ENCODE assay signal across 8 mouse cellular contexts in the genomic region with DNA sequence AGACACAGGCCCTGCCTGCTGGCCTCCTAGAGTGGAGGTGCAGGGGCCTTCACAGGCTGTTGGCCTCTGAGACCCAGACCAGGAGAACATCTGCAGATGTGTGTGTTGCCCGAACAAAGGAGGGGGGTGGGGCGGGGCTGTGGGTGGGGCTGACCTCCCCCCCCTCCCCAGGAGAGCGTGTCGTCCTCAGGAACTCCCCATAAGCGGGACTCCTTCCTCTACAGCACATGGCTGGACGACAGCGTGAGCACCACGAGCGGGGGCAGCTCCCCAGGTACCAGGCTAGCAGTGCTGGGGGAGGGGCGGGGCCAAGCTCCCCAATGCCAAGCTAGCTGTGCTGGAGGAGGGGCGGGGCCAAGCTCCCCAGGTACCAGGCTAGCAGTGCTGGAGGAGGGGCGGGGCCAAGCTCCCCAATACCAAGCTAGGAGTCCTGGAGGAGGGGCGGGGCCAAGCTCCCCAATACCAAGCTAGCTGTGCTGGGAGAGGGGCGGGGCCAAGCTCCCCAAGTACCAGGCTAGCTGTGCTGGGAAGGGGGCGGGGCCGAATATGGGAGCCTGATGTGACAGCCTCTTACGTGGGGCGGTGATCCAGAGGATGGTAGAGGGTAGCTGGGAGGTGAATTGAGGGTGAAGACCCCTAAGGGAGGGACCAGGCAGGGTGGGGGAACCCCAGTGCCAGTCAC.
DNase-seq lines count a peak whose midpoint lies in the region; ATAC-seq and TF ChIP-seq lines count a peak whose summit lies in the region.

No protein-coding gene starts in this region.

- no peaks in the 10 kb centered on the region for H3K79me2 ChIP-seq in MEL (ENCODE audit: control insufficient read depth, insufficient read depth, low read length, poor library complexity)

- peak; percentile 52 for ATAC-seq in forebrain, embryonic 11.5 days (replicated peaks; ENCODE audit: low FRiP score)
- peak; percentile 24 for ATAC-seq in midbrain, embryonic 13.5 days

- TF ChIP-seq POLR2A in MEL (IDR thresholded peaks at IDR 0.05; ENCODE audit: control insufficient read depth in 1 of 2, insufficient read depth in 1 of 2, low read depth in 1 of 2, low read length in 2 of 2, poor library complexity in 1 of 2), result no peak

- intact Hi-C loops in gastrocnemius, postnatal 14 days (cut with DNase I; ENCODE audit: low total_unique reads), result loop anchor here (2.0 kb wide), 2 partner anchors 69 to 105 kb away; a partner anchor contains a TSS

- H3K9ac ChIP-seq in MEL (ENCODE audit: control insufficient read depth, low read depth, low read length, poor library complexity, severe bottlenecking), result no peak overlapping the region
- no peak overlapping the region for H3K9ac ChIP-seq in forebrain, embryonic 11.5 days (ENCODE audit: low read length)
- H3K9ac ChIP-seq in midbrain, embryonic 13.5 days (replicated peaks), result peak overlapping the region; percentile 37; the same call in 1 of the 2 replicates

- no peak for TF ChIP-seq EP300 in MEL (IDR thresholded peaks at IDR 0.05; ENCODE audit: low read depth in 1 of 2, low read length in 2 of 2)

- H3K4me2 ChIP-seq in forebrain, embryonic 11.5 days (ENCODE audit: low read depth, low read length, severe bottlenecking), result peak overlapping the region; percentile 13
- peak overlapping the region; percentile 73 for H3K4me2 ChIP-seq in midbrain, embryonic 13.5 days (replicated peaks)

- no peak for TF ChIP-seq CTCF in MEL (IDR thresholded peaks at IDR 0.05 in 2 of 3, conservative IDR thresholded peaks at IDR 0.05 in 1 of 3; ENCODE audit: control insufficient read depth in 1 of 3, insufficient read depth in 1 of 3, low read depth in 2 of 3, low read length in 3 of 3, poor library complexity in 1 of 3, severe bottlenecking in 1 of 3)

- DNase-seq in adrenal gland, adult 2 months, result peak; percentile 33
- DNase-seq in adrenal gland, postnatal 4 days (ENCODE audit: low spot score in 2 of 2), result no peak
- peak; percentile 64 for DNase-seq in MEL (ENCODE audit: low read depth, low spot score)
- peak; percentile 84 for DNase-seq in forebrain, embryonic 11.5 days (ENCODE audit: low spot score)
- peak; percentile 71 for DNase-seq in kidney, postnatal 10 days
- no peak for DNase-seq in gastrocnemius, postnatal 25 days
- DNase-seq in gastrocnemius, postnatal 14 days, result no peak

- H3K27ac ChIP-seq in MEL (ENCODE audit: control insufficient read depth, low read depth, low read length), result no peak overlapping the region
- 0 out of 2 replicates have a peak overlapping the region, but pooled peaks have one; percentile 3 for H3K27ac ChIP-seq in forebrain, embryonic 11.5 days (ENCODE audit: low read depth, low read length)
- 0 out of 2 replicates have a peak overlapping the region, but pooled peaks have one; percentile 22 for H3K27ac ChIP-seq in midbrain, embryonic 13.5 days

- no peak overlapping the region for H3K4me3 ChIP-seq in MEL (ENCODE audit: control insufficient read depth in 1 of 2, insufficient read depth in 1 of 2, low read depth in 2 of 2, low read length in 2 of 2)
- no peak overlapping the region for H3K4me3 ChIP-seq in forebrain, embryonic 11.5 days (ENCODE audit: low read depth, low read length)
- H3K4me3 ChIP-seq in midbrain, embryonic 13.5 days (replicated peaks), result no peak overlapping the region

- H3K36me3 ChIP-seq in MEL (ENCODE audit: control insufficient read depth in 1 of 2, insufficient read depth in 2 of 2, low read length in 2 of 2), result no peaks in the 10 kb centered on the region
- no peaks in the 10 kb centered on the region for H3K36me3 ChIP-seq in forebrain, embryonic 11.5 days (ENCODE audit: control insufficient read depth, insufficient read depth, low read length)
- 0 out of 2 replicates have a peak, but pooled peaks cover 4% of the 10 kb centered on the region for H3K36me3 ChIP-seq in midbrain, embryonic 13.5 days

- no peak for TF ChIP-seq RAD21 in MEL (IDR thresholded peaks at IDR 0.05; ENCODE audit: low read depth, low read length)

- no peaks in the 10 kb centered on the region for H3K27me3 ChIP-seq in MEL (ENCODE audit: control insufficient read depth in 1 of 2, insufficient read depth in 2 of 2, low read length in 2 of 2)
- H3K27me3 ChIP-seq in forebrain, embryonic 11.5 days (ENCODE audit: control insufficient read depth, insufficient read depth, low read length), result peaks cover 9% of the 10 kb centered on the region
- peaks cover 44% of the 10 kb centered on the region for H3K27me3 ChIP-seq in midbrain, embryonic 13.5 days

- WGBS in forebrain, embryonic 11.5 days, result under 1% methylated on average over 16 of the region's 18 CpGs
- 8% methylated on average over 18 of the region's 18 CpGs for WGBS in midbrain, embryonic 13.5 days

- H3K9me3 ChIP-seq in MEL (replicated peaks; ENCODE audit: insufficient read depth, low read length), result no peaks in the 10 kb centered on the region
- no peaks in the 10 kb centered on the region for H3K9me3 ChIP-seq in forebrain, embryonic 11.5 days (ENCODE audit: control insufficient read depth, low read length)
- no peaks in the 10 kb centered on the region for H3K9me3 ChIP-seq in midbrain, embryonic 13.5 days

- no peaks in the 10 kb centered on the region for H3K4me1 ChIP-seq in MEL (ENCODE audit: control insufficient read depth in 1 of 2, insufficient read depth in 2 of 2, low read length in 2 of 2)
- peaks cover 16% of the 10 kb centered on the region for H3K4me1 ChIP-seq in forebrain, embryonic 11.5 days (replicated peaks; ENCODE audit: control insufficient read depth, insufficient read depth, low read length)
- peaks cover 49% of the 10 kb centered on the region for H3K4me1 ChIP-seq in midbrain, embryonic 13.5 days (replicated peaks)

TF ChIP-seq in MEL, 35 proteins besides CTCF, POLR2A, EP300 and RAD21:
- no peak for TF ChIP-seq ZC3H11A (IDR thresholded peaks at IDR 0.05; ENCODE audit: low read depth, low read length)
- no peak for TF ChIP-seq POLR2AphosphoS5 (IDR thresholded peaks at IDR 0.05; ENCODE audit: borderline replicate concordance, low read depth, low read length)
- no peak for TF ChIP-seq KAT2A (conservative IDR thresholded peaks at IDR 0.05; ENCODE audit: low read depth, low read length)
- no peak for TF ChIP-seq MAZ (IDR thresholded peaks at IDR 0.05; ENCODE audit: low read depth, low read length)
- no peak for TF ChIP-seq USF1 (IDR thresholded peaks at IDR 0.05; ENCODE audit: low read depth, low read length)
TF ChIP-seq in MEL: peak in this region for 0.

Comparison
In these comparisons a context has a peak if more than half of its experiments do, and no peak if none do; other contexts are left out.
1. DNase-seq: peak in adrenal gland, adult 2 months (single experiment), MEL (single experiment), forebrain, embryonic 11.5 days (single experiment) and kidney, postnatal 10 days (single experiment); none in adrenal gland, postnatal 4 days (0 of 2), gastrocnemius, postnatal 25 days (single experiment) and gastrocnemius, postnatal 14 days (single experiment).